Mouse (Mus musculus) brain, embryonic 14.5 days (tissue): Measurements from ENCODE around the gene Nphp4.

ENCODE experiments used
- CTCF ChIP-seq: fragments of 200-500 bp; IDR thresholded peaks from 2 replicates; pipeline ENCODE4 v1.5.1; 2012; ENCODE audit warnings: inconsistent platforms, mild to moderate bottlenecking, moderate library complexity, borderline replicate concordance; ENCODE audit not compliant: insufficient read depth, insufficient read length; ENCODE audit errors: extremely low read depth
- POLR2A ChIP-seq: fragments of 200-500 bp; IDR thresholded peaks from 2 replicates; pipeline ENCODE4 v1.6.1; 2012; ENCODE audit warnings: mild to moderate bottlenecking, inconsistent platforms, borderline replicate concordance; ENCODE audit not compliant: poor library complexity, insufficient read depth, insufficient read length, severe bottlenecking; ENCODE audit errors: extremely low read depth

DNA sequence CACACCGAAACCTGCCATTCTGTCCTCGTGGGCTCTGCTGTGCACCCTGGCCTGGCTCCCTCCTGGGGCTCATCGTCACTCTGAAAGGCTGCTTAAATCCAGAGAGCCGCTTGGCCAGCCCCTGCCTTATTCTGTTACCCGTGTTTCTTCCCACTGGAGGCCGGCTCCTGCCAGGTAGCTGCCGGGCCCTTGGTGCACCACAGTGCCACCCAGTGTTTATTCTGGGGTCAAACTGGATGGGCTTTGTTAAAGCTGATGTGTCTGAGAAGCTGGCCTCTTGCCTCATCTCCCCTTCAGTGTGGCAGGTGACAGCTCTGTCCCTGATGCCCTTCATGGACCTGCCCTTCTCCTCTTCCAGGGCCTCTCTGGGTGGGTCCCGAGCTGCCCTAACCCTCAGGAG lies 70.0 kb downstream of the Nphp4 start:
- TF ChIP-seq CTCF (peak; percentile 42; the same call in 1 of the 2 replicates), POLR2A (no peak)
